Mouse (Mus musculus) bone marrow, adult 2 months (tissue): ENCODE measurements around the gene Pdzrn4.

Experiments
- CTCF ChIP-seq: fragments of 200-500 bp; IDR thresholded peaks from 2 replicates; pipeline ENCODE4 v1.5.1; 2011; ENCODE audit warnings: low read length, control low read depth; ENCODE audit not compliant: control insufficient read depth, insufficient read depth
- POLR2A ChIP-seq: fragments of 200-500 bp; IDR thresholded peaks from 2 replicates; pipeline ENCODE4 v1.6.1; 2011; ENCODE audit warnings: low read depth, mild to moderate bottlenecking, control low read depth, low read length, borderline replicate concordance; ENCODE audit not compliant: control insufficient read depth

GRCm38 (mm10) chr15:92612386-92612785, 215.7 kb downstream of the Pdzrn4 start:
- TF ChIP-seq POLR2A (no peak), CTCF (no peak)
